In genomic region chr11:112620916-112621315, GRCm38 (mm10) we compare ENCODE assay signal across 8 mouse cellular contexts.
A peak's percentile ranks its signal among the peaks of the same experiment; 100 is the strongest.
DNase-seq lines count a peak whose midpoint lies in the region; ATAC-seq lines count a peak whose summit lies in the region.

No protein-coding gene starts in this region.

- H3K27ac ChIP-seq in hindbrain, embryonic 11.5 days (ENCODE audit: low read depth, low read length) = no peak overlapping the region; the same call in 1 of the 2 replicates
- H3K27ac ChIP-seq in limb, embryonic 12.5 days = peak overlapping the region; percentile 76

- peak overlapping the region; percentile 26; the same call in 1 of the 2 replicates for H3K4me2 ChIP-seq in hindbrain, embryonic 11.5 days (replicated peaks; ENCODE audit: low read depth, low read length)
- H3K4me2 ChIP-seq in limb, embryonic 12.5 days = peak overlapping the region; percentile 48

- H3K9me3 ChIP-seq in hindbrain, embryonic 11.5 days (ENCODE audit: control insufficient read depth, low read length) = no peaks in the 10 kb centered on the region
- no peaks in the 10 kb centered on the region for H3K9me3 ChIP-seq in limb, embryonic 12.5 days

- H3K4me3 ChIP-seq in hindbrain, embryonic 11.5 days (ENCODE audit: low read depth, low read length) = no peak overlapping the region
- H3K4me3 ChIP-seq in limb, embryonic 12.5 days (replicated peaks) = 0 out of 2 replicates have a peak overlapping the region, but pooled peaks have one; percentile 17

- 0 out of 2 replicates have a peak overlapping the region, but pooled peaks have one; percentile 38 for H3K9ac ChIP-seq in hindbrain, embryonic 11.5 days (ENCODE audit: low read depth, low read length)
- 0 out of 2 replicates have a peak overlapping the region, but pooled peaks have one; percentile 37 for H3K9ac ChIP-seq in limb, embryonic 12.5 days (replicated peaks)

- no peaks in the 10 kb centered on the region for H3K27me3 ChIP-seq in hindbrain, embryonic 11.5 days (ENCODE audit: control insufficient read depth, insufficient read depth, low read length)
- 0 out of 2 replicates have a peak, but pooled peaks cover 5% of the 10 kb centered on the region for H3K27me3 ChIP-seq in limb, embryonic 12.5 days

- DNase-seq in adrenal gland, adult 2 months = peak; percentile 13
- no peak for DNase-seq in adrenal gland, postnatal 4 days (ENCODE audit: low spot score in 2 of 2)
- peak; percentile 28 for DNase-seq in adrenal gland, postnatal 25 days
- DNase-seq in gastrocnemius, adult 18-20 months (ENCODE audit: low spot score) = peak; percentile 76
- DNase-seq in hindbrain, embryonic 11.5 days (ENCODE audit: low spot score) = peak; percentile 27
- peak; percentile 11 for DNase-seq in ovary, adult 18-20 months (ENCODE audit: low spot score)
- DNase-seq in c-Kit-positive CD71-positive TER-119-positive erythroid progenitor cells, embryonic 14.5 days (ENCODE audit: low spot score) = no peak

- no peaks in the 10 kb centered on the region for H3K36me3 ChIP-seq in hindbrain, embryonic 11.5 days (ENCODE audit: control insufficient read depth, insufficient read depth, low read length)
- no peaks in the 10 kb centered on the region for H3K36me3 ChIP-seq in limb, embryonic 12.5 days

- 26% methylated on average over 12 of the region's 12 CpGs for WGBS in hindbrain, embryonic 11.5 days
- WGBS in limb, embryonic 12.5 days = 9% methylated on average over 12 of the region's 12 CpGs

- peaks cover 5% of the 10 kb centered on the region for H3K4me1 ChIP-seq in hindbrain, embryonic 11.5 days (replicated peaks; ENCODE audit: control insufficient read depth, insufficient read depth, low read length)
- H3K4me1 ChIP-seq in limb, embryonic 12.5 days (replicated peaks) = peaks cover 50% of the 10 kb centered on the region

- peak; percentile 35; the same call in 1 of the 2 replicates for ATAC-seq in hindbrain, embryonic 11.5 days (ENCODE audit: low FRiP score)
- ATAC-seq in limb, embryonic 12.5 days (ENCODE audit: insufficient number of reproducible peaks, insufficient read depth, low FRiP score, low TSS enrichment, low read depth) = peak; percentile 77

Comparison
In these comparisons a context has a peak if more than half of its experiments do, and no peak if none do; other contexts are left out.
1. DNase-seq: peak in adrenal gland, adult 2 months (single experiment), adrenal gland, postnatal 25 days (single experiment), gastrocnemius, adult 18-20 months (single experiment), hindbrain, embryonic 11.5 days (single experiment) and ovary, adult 18-20 months (single experiment); none in adrenal gland, postnatal 4 days (0 of 2) and c-Kit-positive CD71-positive TER-119-positive erythroid progenitor cells, embryonic 14.5 days (single experiment).